In the genomic region with DNA sequence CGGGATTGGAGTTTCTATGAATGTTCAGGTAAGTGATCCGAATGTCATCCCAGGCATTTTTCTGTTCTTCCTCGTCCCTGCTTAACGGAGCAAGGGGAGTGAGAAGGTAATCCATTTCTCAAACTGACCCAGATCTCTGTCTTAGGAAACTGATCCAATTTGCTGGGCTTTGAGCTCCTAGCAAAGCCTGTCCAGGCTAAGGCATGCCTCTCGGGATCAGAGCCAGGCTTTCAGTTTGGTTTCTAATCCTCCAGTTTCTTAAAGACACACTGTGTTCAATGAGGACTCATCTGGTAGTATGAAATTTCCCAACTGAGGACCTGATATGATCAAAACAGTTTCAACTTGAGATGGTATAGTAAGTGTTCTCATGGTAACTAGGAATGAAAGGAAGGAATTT, we compare ENCODE assay signal across 18 mouse cellular contexts. TPM values are rescaled to one million over a fixed set of nuclear protein-coding genes. Genes with fewer than 3 reads are reported as not detected.
DNase-seq lines count a peak whose midpoint lies in the region.
"Had no signal": no experiment of that assay in that cellular context is flagged by ENCODE, and none has a peak within 500 bp of the region (broad histone marks: within the 10 kb centered on the region; RNA-seq: fewer than 3 reads in every experiment).

No protein-coding gene starts in this region.

- peak; percentile 37 to 40 for DNase-seq in cerebellum, postnatal 10 days
- DNase-seq in cerebellum, postnatal 25 days = no peak
- peak; percentile 33 for DNase-seq in urinary bladder, postnatal 14 days (ENCODE audit: low spot score)
- DNase-seq in urinary bladder, postnatal 25 days (ENCODE audit: low spot score) = no peak
- peak; percentile 26 for DNase-seq in retina, embryonic 14.5 days (ENCODE audit: low spot score)
- no peak for DNase-seq in lung, adult 18-20 months
- DNase-seq in adrenal gland, adult 8-10 months = no peak
- no peak for DNase-seq in ovary, adult 18-20 months (ENCODE audit: low spot score)
- DNase-seq: adrenal gland, postnatal 14 days; cerebellum, adult 11 months; cerebellum, adult 2 months; cerebellum, adult 9-11 months; forebrain, postnatal 0 days; gastrocnemius, adult 2 months; gastrocnemius, postnatal 14 days; heart, adult 18-20 months; heart, postnatal 10 days; heart, postnatal 4 days had no signal

RNA-seq across cellular contexts. Expression of gene Map4k3, which starts 11.1 kb away (rescaled TPM):
- 10 to 100 TPM; 41.2 to 71.9 (median 51.9) TPM for total RNA-seq in adrenal gland, adult 8-10 months (2022)

Comparison
In these comparisons a context has a peak if more than half of its experiments do, and no peak if none do; other contexts are left out.
1. DNase-seq: peak in cerebellum, postnatal 10 days (2 of 2), urinary bladder, postnatal 14 days (single experiment) and retina, embryonic 14.5 days (single experiment); none in cerebellum, postnatal 25 days (0 of 2), urinary bladder, postnatal 25 days (single experiment), lung, adult 18-20 months (0 of 2), adrenal gland, adult 8-10 months (single experiment) and ovary, adult 18-20 months (single experiment).